Mouse (Mus musculus) intestine, embryonic 16.5 days (tissue): ENCODE measurements at regions not wholly inside any gene's neighbourhood (a gene's known extent, or its start where the extent isn't known, plus 50 kb on each side); places are given as distances from the start of the nearest gene placed in this dataset.

Source experiments
- ATAC-seq: fragments of 200-750 bp; cut with Nextera tagmentation; 2 replicates; pipeline ENCODE4 v1.8.0; 2017; ENCODE audit warnings: moderate TSS enrichment, moderate library complexity
- H3K27ac ChIP-seq: fragments of 300-500 bp; sonication (generic); 2 replicates; pipeline ENCODE4 v1.5.1; 2014; ENCODE audit warnings: mild to moderate bottlenecking, low read length
- H3K27me3 ChIP-seq: fragments of 300-500 bp; sonication (generic); replicated peaks from 2 replicates; pipeline ENCODE4 v1.6.1; 2014; ENCODE audit warnings: low read length, control low read depth, mixed read lengths; ENCODE audit not compliant: control insufficient read depth, insufficient read depth
- H3K36me3 ChIP-seq: fragments of 300-500 bp; sonication (generic); 2 replicates; pipeline ENCODE4 v1.6.1; 2014; ENCODE audit warnings: low read length, control low read depth; ENCODE audit not compliant: control insufficient read depth, insufficient read depth
- H3K4me1 ChIP-seq: fragments of 300-500 bp; sonication (generic); 2 replicates; pipeline ENCODE4 v1.6.1; 2014; ENCODE audit warnings: low read length, control low read depth, mixed read lengths; ENCODE audit not compliant: control insufficient read depth, insufficient read depth
- H3K4me2 ChIP-seq: fragments of 300-500 bp; sonication (generic); 2 replicates; pipeline ENCODE4 v1.6.1; 2014; ENCODE audit warnings: low read depth, low read length, control low read depth
- H3K4me3 ChIP-seq: fragments of 300-500 bp; sonication (generic); 2 replicates; pipeline ENCODE4 v1.5.1; 2014; ENCODE audit warnings: mild to moderate bottlenecking, low read length
- H3K9ac ChIP-seq: fragments of 300-500 bp; sonication (generic); 2 replicates; pipeline ENCODE4 v1.6.1; 2014; ENCODE audit warnings: low read depth, low read length
- H3K9me3 ChIP-seq: fragments of 300-500 bp; sonication (generic); 2 replicates; pipeline ENCODE4 v1.6.1; 2016; ENCODE audit warnings: low read length, control low read depth; ENCODE audit not compliant: control insufficient read depth
- WGBS: fragments of 180-500 bp; shearing (Covaris S2); extraction: QIAGEN DNeasy Blood & Tissue Kit; methylation state at CpG from one replicate; pipeline ENCODE4 v1.1.7; 2014; 5-methylcytosine and 5-hydroxymethylcytosine counted together

- Histone ChIP-seq H3K36me3 (no peaks in the 10 kb centered on the region), H3K4me1 (peaks cover 6% of the 10 kb centered on the region; the same call in 1 of the 2 replicates), H3K27me3 (no peaks in the 10 kb centered on the region), H3K4me3 (no peak overlapping the region), H3K4me2 (no peak overlapping the region), H3K9ac (no peak overlapping the region), H3K27ac (no peak overlapping the region), H3K9me3 (no peaks in the 10 kb centered on the region)
- no peak for ATAC-seq
- 42% methylated on average over 8 of the region's 8 CpGs for WGBS
Measured at GRCm38 (mm10) chr6:94354451-94355095, 70.9 kb upstream of the Magi1 start.

GRCm38 (mm10) chr6:94344296-94344695 is 60.6 kb upstream of the Magi1 start:
- H3K4me1 ChIP-seq: no peaks in the 10 kb centered on the region
- ATAC-seq: no peak
- no peak overlapping the region for H3K4me3 ChIP-seq
- no peaks in the 10 kb centered on the region for H3K9me3 ChIP-seq
- H3K36me3 ChIP-seq: no peaks in the 10 kb centered on the region
- no peak overlapping the region for H3K27ac ChIP-seq
- no peaks in the 10 kb centered on the region for H3K27me3 ChIP-seq
- no peak overlapping the region for H3K9ac ChIP-seq
- no peak overlapping the region for H3K4me2 ChIP-seq
- WGBS: 82% methylated on average over 2 of the region's 2 CpGs

- ATAC-seq: no peak
- no peaks in the 10 kb centered on the region for H3K4me1 ChIP-seq
- H3K27ac ChIP-seq: no peak overlapping the region
- H3K36me3 ChIP-seq: no peaks in the 10 kb centered on the region
- H3K27me3 ChIP-seq: no peaks in the 10 kb centered on the region
- H3K9ac ChIP-seq: no peak overlapping the region
- 51% methylated on average over 2 of the region's 2 CpGs for WGBS
- no peak overlapping the region for H3K4me2 ChIP-seq
- H3K9me3 ChIP-seq: no peaks in the 10 kb centered on the region
- H3K4me3 ChIP-seq: no peak overlapping the region
Measured at GRCm38 (mm10) chr6:94340546-94340945, 56.8 kb upstream of the Magi1 start.

- Histone ChIP-seq H3K9me3 (no peaks in the 10 kb centered on the region), H3K36me3 (no peaks in the 10 kb centered on the region), H3K4me1 (no peaks in the 10 kb centered on the region), H3K9ac (no peak overlapping the region), H3K4me2 (no peak overlapping the region), H3K4me3 (no peak overlapping the region), H3K27ac (no peak overlapping the region), H3K27me3 (no peaks in the 10 kb centered on the region)
- WGBS: 61% methylated on average over 6 of the region's 6 CpGs
- no peak for ATAC-seq
Measured at GRCm38 (mm10) chr6:94336168-94336567, 52.5 kb upstream of the Magi1 start.
